Mouse (Mus musculus): Measurements from ENCODE around the gene Cfap61. TPM values are rescaled to one million over a fixed set of nuclear protein-coding genes. Genes with fewer than 3 reads are reported as not detected.

Gene Cfap61
- polyA plus RNA-seq, 2 experiments: not detected

- no peak for TF ChIP-seq CTCF (IDR thresholded peaks at IDR 0.05; ENCODE audit: low read depth)
- TF ChIP-seq EP300 (IDR thresholded peaks at IDR 0.05; ENCODE audit: low read depth): no peak
- no peak for ATAC-seq (ENCODE audit: insufficient read depth)
Observed at GRCm38 (mm10) chr2:145936975-145937374, 2.4 kb downstream of the Cfap61 start.

DNA sequence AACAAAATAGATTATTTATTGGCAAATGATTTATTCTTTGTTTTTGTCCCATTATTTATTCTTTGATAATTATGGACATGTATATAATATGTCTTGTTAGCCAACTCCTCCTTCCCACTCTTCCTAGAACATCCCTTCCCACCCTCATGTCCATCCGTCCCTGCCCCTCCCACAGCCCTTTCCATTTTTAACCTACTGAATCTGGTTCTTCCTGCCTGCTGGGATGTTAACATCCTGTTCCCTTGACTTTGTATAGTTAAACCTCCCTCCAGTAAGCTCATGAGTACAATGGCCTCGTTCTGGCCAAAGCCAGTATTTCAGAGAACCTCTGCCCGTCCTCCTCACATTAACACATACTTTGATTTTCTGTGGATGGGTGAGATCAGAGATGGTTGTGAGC lies 6.8 kb downstream of the Cfap61 start:
- no peaks in the 10 kb centered on the region for H3K9me3 ChIP-seq (ENCODE audit: control insufficient read depth, low read length)
- H3K4me2 ChIP-seq (ENCODE audit: low read depth): no peak overlapping the region
- TF ChIP-seq EP300 (IDR thresholded peaks at IDR 0.05; ENCODE audit: low read depth): no peak
- no peak for TF ChIP-seq CTCF (IDR thresholded peaks at IDR 0.05; ENCODE audit: low read depth)
- no peak overlapping the region for H3K27ac ChIP-seq
- no peaks in the 10 kb centered on the region for H3K36me3 ChIP-seq (replicated peaks; ENCODE audit: control insufficient read depth, insufficient read depth, low read depth)
- DNase-seq (ENCODE audit: low read depth in 3 of 3, low spot score in 3 of 3): no peak
- no peak for ATAC-seq (ENCODE audit: insufficient read depth)
- H3K9ac ChIP-seq (replicated peaks): no peak overlapping the region
- no peaks in the 10 kb centered on the region for H3K4me1 ChIP-seq (replicated peaks; ENCODE audit: control insufficient read depth in 2 of 2, insufficient read depth in 2 of 2, low read length in 1 of 2)
- 30% methylated on average over 3 of the region's 3 CpGs for WGBS (ENCODE audit: insufficient replicate concordance)
- H3K4me3 ChIP-seq (ENCODE audit: insufficient read depth in 1 of 2, low read depth in 2 of 2, low read length in 2 of 2): no peak overlapping the region
- H3K27me3 ChIP-seq (ENCODE audit: control insufficient read depth, insufficient read depth, low read length): no peaks in the 10 kb centered on the region

More at GRCm38 (mm10) chr2:145936975-145937374, 2.4 kb downstream of the Cfap61 start:
- no peak overlapping the region for H3K4me3 ChIP-seq (ENCODE audit: insufficient read depth in 1 of 2, low read depth in 2 of 2, low read length in 2 of 2)
- H3K4me2 ChIP-seq (ENCODE audit: low read depth): no peak overlapping the region
- 59% methylated on average over 8 of the region's 8 CpGs for WGBS (ENCODE audit: insufficient replicate concordance)
- no peak for DNase-seq (ENCODE audit: low read depth in 3 of 3, low spot score in 3 of 3)
- H3K27me3 ChIP-seq (ENCODE audit: control insufficient read depth, insufficient read depth, low read length): no peaks in the 10 kb centered on the region
- peaks cover 5 to 8% of the 10 kb centered on the region in 2 experiments; a peak in 2 of 4 replicates for H3K4me1 ChIP-seq (replicated peaks; ENCODE audit: control insufficient read depth in 2 of 2, insufficient read depth in 2 of 2, low read length in 1 of 2)
- H3K9me3 ChIP-seq (ENCODE audit: control insufficient read depth, low read length): no peaks in the 10 kb centered on the region
- H3K9ac ChIP-seq (replicated peaks): no peak overlapping the region
- H3K36me3 ChIP-seq (replicated peaks; ENCODE audit: control insufficient read depth, insufficient read depth, low read depth): peaks cover 3% of the 10 kb centered on the region; the same call in 1 of the 2 replicates
- H3K27ac ChIP-seq: no peak overlapping the region

DNA sequence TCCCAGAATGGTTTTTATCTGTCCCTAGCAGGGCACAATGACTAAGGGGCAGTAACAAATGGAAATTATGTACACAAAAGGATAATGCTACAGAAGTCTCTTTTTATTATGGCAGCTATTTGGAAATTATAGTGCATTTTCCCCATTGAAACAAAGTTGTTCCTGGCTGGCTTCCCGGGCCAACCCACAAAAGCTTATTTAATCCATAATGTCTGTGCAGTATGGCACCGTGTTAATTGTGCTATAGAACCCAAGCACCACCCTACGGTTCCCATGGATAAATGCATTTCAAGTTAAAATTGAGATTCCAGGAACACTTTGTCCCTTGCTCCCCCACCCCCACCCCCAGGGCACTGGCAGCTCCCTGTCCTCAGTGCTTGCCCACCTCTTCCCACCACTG lies 9.7 kb downstream of the Cfap61 start:
- WGBS (ENCODE audit: insufficient replicate concordance): 68% methylated on average over 3 of the region's 3 CpGs
- no peaks in the 10 kb centered on the region for H3K4me1 ChIP-seq (replicated peaks; ENCODE audit: control insufficient read depth in 2 of 2, insufficient read depth in 2 of 2, low read length in 1 of 2)
- H3K27me3 ChIP-seq (ENCODE audit: control insufficient read depth, insufficient read depth, low read length): no peaks in the 10 kb centered on the region
- TF ChIP-seq EP300 (IDR thresholded peaks at IDR 0.05; ENCODE audit: low read depth) (no peak), CTCF (IDR thresholded peaks at IDR 0.05; ENCODE audit: low read depth) (no peak)
- no peaks in the 10 kb centered on the region for H3K9me3 ChIP-seq (ENCODE audit: control insufficient read depth, low read length)
- H3K9ac ChIP-seq (replicated peaks): no peak overlapping the region
- H3K36me3 ChIP-seq (replicated peaks; ENCODE audit: control insufficient read depth, insufficient read depth, low read depth): no peaks in the 10 kb centered on the region
- H3K4me3 ChIP-seq (ENCODE audit: insufficient read depth in 1 of 2, low read depth in 2 of 2, low read length in 2 of 2): no peak overlapping the region
- ATAC-seq (ENCODE audit: insufficient read depth) (no peak), DNase-seq (ENCODE audit: low read depth in 3 of 3, low spot score in 3 of 3) (no peak)
- H3K4me2 ChIP-seq (ENCODE audit: low read depth): no peak overlapping the region
- H3K27ac ChIP-seq: no peak overlapping the region

- H3K27ac ChIP-seq: no peak overlapping the region
- ATAC-seq (ENCODE audit: insufficient read depth) (no peak), DNase-seq (ENCODE audit: low read depth in 3 of 3, low spot score in 3 of 3) (no peak)
- H3K4me2 ChIP-seq (ENCODE audit: low read depth): no peak overlapping the region
- H3K4me3 ChIP-seq (ENCODE audit: insufficient read depth in 1 of 2, low read depth in 2 of 2, low read length in 2 of 2): no peak overlapping the region
- no peaks in the 10 kb centered on the region for H3K36me3 ChIP-seq (replicated peaks; ENCODE audit: control insufficient read depth, insufficient read depth, low read depth)
- TF ChIP-seq EP300 (IDR thresholded peaks at IDR 0.05; ENCODE audit: low read depth) (no peak), CTCF (IDR thresholded peaks at IDR 0.05; ENCODE audit: low read depth) (no peak)
- H3K9ac ChIP-seq (replicated peaks): no peak overlapping the region
- 64% methylated on average over 7 of the region's 7 CpGs for WGBS (ENCODE audit: insufficient replicate concordance)
- H3K9me3 ChIP-seq (ENCODE audit: control insufficient read depth, low read length): no peaks in the 10 kb centered on the region
- H3K4me1 ChIP-seq (replicated peaks; ENCODE audit: control insufficient read depth in 2 of 2, insufficient read depth in 2 of 2, low read length in 1 of 2): no peaks in the 10 kb centered on the region
- no peaks in the 10 kb centered on the region for H3K27me3 ChIP-seq (ENCODE audit: control insufficient read depth, insufficient read depth, low read length)
Observed at GRCm38 (mm10) chr2:145948402-145948954, 13.9 kb downstream of the Cfap61 start.

DNA sequence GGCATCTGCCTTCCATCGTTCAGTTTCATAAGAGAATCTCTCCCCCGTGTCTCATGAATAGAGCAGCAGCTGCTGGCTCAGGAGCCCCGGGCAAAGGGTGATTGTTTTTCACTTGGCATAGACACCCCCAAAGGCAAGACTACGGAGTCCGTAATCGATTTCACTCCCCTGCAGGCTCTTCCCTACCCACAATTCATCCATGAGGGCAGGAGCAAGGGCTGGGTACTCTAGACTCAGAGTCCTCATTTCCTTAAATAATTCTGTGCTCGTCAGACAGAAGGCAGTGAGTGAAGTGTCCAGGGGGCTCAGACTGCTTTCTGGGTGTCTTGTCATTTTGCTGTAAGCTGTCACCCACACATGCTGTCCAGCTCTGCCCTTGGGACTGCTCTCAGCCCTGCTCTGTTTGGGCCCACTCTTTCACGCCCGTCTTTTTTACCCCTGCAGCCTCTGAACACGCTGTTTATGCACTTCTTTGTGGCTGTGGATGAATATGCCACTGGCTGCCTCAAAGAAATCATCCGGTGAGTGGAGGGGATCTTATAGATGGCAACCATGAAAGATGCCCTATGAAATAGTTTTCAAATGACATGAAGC lies 15.0 kb downstream of the Cfap61 start:
- no peak for ATAC-seq (ENCODE audit: insufficient read depth)
- no peaks in the 10 kb centered on the region for H3K36me3 ChIP-seq (replicated peaks; ENCODE audit: control insufficient read depth, insufficient read depth, low read depth)
- no peak for TF ChIP-seq EP300 (IDR thresholded peaks at IDR 0.05; ENCODE audit: low read depth)
- TF ChIP-seq CTCF (IDR thresholded peaks at IDR 0.05; ENCODE audit: low read depth): no peak

More for the DNA sequence above, 15.0 kb downstream of the Cfap61 start:
- Histone ChIP-seq H3K27ac (no peak overlapping the region), H3K4me3 (ENCODE audit: insufficient read depth in 1 of 2, low read depth in 2 of 2, low read length in 2 of 2) (no peak overlapping the region), H3K9me3 (ENCODE audit: control insufficient read depth, low read length) (no peaks in the 10 kb centered on the region), H3K9ac (replicated peaks) (no peak overlapping the region), H3K27me3 (ENCODE audit: control insufficient read depth, insufficient read depth, low read length) (no peaks in the 10 kb centered on the region), H3K4me2 (ENCODE audit: low read depth) (no peak overlapping the region), H3K4me1 (replicated peaks; ENCODE audit: control insufficient read depth in 2 of 2, insufficient read depth in 2 of 2, low read length in 1 of 2) (no peaks in the 10 kb centered on the region)
- DNase-seq (ENCODE audit: low read depth in 3 of 3, low spot score in 3 of 3): no peak
- WGBS (ENCODE audit: insufficient replicate concordance): 59% methylated on average over 11 of the region's 11 CpGs
